Mouse (Mus musculus): Measurements from ENCODE around the gene Npas2. TPM values are rescaled to one million over a fixed set of nuclear protein-coding genes. Genes with fewer than 3 reads are reported as not detected.

Gene Npas2
- polyA plus RNA-seq, 1 experiment from 2014 or later = 0.27 TPM

DNA sequence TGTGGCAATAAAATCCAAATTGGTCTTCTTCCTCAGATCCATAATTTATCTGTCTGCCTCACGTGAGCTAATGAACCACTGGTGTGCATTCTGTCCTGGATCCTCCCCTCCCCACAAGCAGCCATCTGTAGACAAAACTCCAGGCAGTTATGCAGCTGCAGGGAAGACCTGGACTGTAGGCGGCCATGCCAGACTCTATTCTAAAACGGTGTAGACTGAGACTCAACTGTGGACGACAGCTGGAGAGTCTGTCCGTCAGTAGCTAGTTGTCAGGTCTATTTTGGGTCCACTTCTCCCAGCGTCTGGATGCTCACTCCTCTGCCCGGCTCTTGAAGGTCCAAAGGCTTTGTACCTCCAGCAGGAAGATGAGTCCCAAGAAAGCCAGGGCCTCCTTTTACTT lies 134.0 kb downstream of the Npas2 start:
- Histone ChIP-seq H3K4me3 (ENCODE audit: low read depth, low read length) (no peak overlapping the region), H3K27ac (ENCODE audit: low read depth, low read length) (no peak overlapping the region), H3K27me3 (replicated peaks; ENCODE audit: control insufficient read depth, insufficient read depth, low read length) (no peaks in the 10 kb centered on the region), H3K4me2 (ENCODE audit: low read length) (no peak overlapping the region), H3K9me3 (replicated peaks; ENCODE audit: control insufficient read depth, low read length) (no peaks in the 10 kb centered on the region), H3K4me1 (ENCODE audit: control insufficient read depth, insufficient read depth, low read length) (no peaks in the 10 kb centered on the region), H3K9ac (ENCODE audit: low read length) (no peak overlapping the region), H3K36me3 (ENCODE audit: control insufficient read depth, insufficient read depth, low read length) (no peaks in the 10 kb centered on the region)
- ATAC-seq (no peak), DNase-seq (ENCODE audit: low spot score) (no peak)
- WGBS = 86% methylated on average over 7 of the region's 7 CpGs

DNA sequence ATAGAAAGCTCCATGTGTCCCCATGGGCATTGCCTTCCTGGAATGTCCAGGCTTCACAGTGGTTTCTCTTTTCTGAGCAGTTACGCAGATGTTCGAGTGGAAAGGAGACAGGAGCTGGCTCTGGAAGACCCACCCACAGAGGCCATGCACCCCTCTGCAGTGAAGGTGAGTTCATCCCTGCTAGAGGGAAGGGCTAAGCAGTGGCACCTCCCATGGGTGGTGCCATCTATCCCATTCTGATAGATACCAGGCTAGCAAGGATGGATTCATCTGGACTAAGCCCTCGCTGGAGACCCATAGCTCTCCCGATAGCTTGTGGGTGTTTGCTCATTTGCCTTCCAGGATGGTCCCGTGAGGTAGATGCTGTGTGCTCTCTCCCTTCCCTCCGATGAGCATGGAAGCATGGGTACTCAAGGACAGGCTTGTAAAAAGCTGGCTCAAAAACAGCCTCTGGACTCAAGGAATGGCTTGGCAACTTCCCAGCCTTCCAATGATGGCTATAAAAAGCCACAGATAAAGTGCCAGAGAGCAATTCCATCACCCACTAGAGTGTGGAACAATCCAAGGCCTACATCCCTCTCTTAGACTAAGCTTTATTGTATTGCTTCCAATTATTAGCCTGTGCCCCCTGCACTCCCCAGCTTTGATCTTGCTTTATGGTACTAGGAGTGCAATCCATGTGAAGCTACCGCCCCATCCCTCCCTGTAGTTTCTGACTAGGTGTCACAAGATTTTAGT lies 137.5 kb downstream of the Npas2 start:
- H3K27me3 ChIP-seq (replicated peaks; ENCODE audit: control insufficient read depth, insufficient read depth, low read length) = no peaks in the 10 kb centered on the region
- no peak overlapping the region for H3K4me2 ChIP-seq (ENCODE audit: low read length)
- H3K36me3 ChIP-seq (ENCODE audit: control insufficient read depth, insufficient read depth, low read length) = no peaks in the 10 kb centered on the region
- no peaks in the 10 kb centered on the region for H3K9me3 ChIP-seq (replicated peaks; ENCODE audit: control insufficient read depth, low read length)
- no peak for ATAC-seq
- 91% methylated on average over 7 of the region's 7 CpGs for WGBS
- H3K4me1 ChIP-seq (ENCODE audit: control insufficient read depth, insufficient read depth, low read length) = no peaks in the 10 kb centered on the region
- no peak for DNase-seq (ENCODE audit: low spot score)
- H3K27ac ChIP-seq (ENCODE audit: low read depth, low read length) = no peak overlapping the region
- H3K9ac ChIP-seq (ENCODE audit: low read length) = no peak overlapping the region
- no peak overlapping the region for H3K4me3 ChIP-seq (ENCODE audit: low read depth, low read length)

DNA sequence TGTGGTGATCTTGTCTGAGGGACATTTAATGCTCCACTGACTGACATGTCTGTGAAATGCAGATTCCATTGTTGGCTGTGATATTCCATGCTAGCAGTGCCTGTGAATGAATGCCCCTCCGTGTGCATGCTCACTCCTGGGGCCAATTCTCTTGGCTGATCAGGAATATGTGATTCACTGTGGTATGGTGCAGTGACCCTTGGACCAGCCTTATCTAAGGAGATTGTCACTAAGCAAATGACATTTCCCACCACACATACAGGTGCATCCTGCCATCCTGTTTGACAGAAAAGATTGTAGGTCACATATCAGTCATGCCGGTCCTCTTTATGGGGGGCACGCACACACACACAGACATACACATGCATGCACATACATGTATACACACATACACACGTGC lies 138.9 kb downstream of the Npas2 start:
- Histone ChIP-seq H3K4me2 (ENCODE audit: low read length) (no peak overlapping the region), H3K27me3 (replicated peaks; ENCODE audit: control insufficient read depth, insufficient read depth, low read length) (no peaks in the 10 kb centered on the region), H3K9me3 (replicated peaks; ENCODE audit: control insufficient read depth, low read length) (no peaks in the 10 kb centered on the region), H3K4me1 (ENCODE audit: control insufficient read depth, insufficient read depth, low read length) (no peaks in the 10 kb centered on the region), H3K9ac (ENCODE audit: low read length) (no peak overlapping the region), H3K27ac (ENCODE audit: low read depth, low read length) (no peak overlapping the region), H3K36me3 (ENCODE audit: control insufficient read depth, insufficient read depth, low read length) (no peaks in the 10 kb centered on the region), H3K4me3 (ENCODE audit: low read depth, low read length) (no peak overlapping the region)
- 84% methylated on average over 4 of the region's 4 CpGs for WGBS
- DNase-seq (ENCODE audit: low spot score) (no peak), ATAC-seq (no peak)

DNA sequence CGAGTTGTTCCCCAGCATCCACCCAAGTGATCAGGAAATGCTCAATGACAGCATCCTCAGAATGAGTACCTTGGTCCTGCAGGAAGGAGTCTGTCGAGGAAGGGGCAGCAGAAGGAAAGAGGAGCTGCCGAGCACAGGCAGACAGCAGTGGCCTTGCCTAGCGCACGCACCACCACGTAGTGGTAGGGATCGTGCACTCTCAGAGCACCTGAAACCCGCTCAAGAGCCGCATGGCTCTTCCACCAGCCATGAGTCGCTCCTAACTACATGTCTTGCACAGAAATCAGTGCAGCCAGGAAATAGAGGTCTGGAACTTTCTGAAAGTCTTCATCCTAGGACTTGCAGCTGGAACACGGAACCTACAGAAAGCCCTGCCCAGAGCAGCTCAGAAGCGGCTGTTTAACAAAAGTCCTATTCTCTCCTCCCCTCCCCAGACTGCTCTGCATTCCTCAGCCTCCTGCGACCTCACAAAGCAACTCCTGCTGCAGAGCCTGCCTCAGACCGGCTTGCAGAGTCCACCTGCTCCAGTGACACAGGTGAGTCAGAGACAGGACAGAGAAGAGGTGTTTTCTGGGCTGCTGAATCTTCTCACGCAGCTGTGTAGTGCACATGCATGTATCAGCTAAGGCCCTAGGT lies 142.1 kb downstream of the Npas2 start:
- Histone ChIP-seq H3K9ac (ENCODE audit: low read length) (no peak overlapping the region), H3K4me3 (ENCODE audit: low read depth, low read length) (no peak overlapping the region), H3K27ac (ENCODE audit: low read depth, low read length) (no peak overlapping the region), H3K9me3 (replicated peaks; ENCODE audit: control insufficient read depth, low read length) (no peaks in the 10 kb centered on the region), H3K36me3 (ENCODE audit: control insufficient read depth, insufficient read depth, low read length) (no peaks in the 10 kb centered on the region), H3K4me1 (ENCODE audit: control insufficient read depth, insufficient read depth, low read length) (no peaks in the 10 kb centered on the region), H3K27me3 (replicated peaks; ENCODE audit: control insufficient read depth, insufficient read depth, low read length) (no peaks in the 10 kb centered on the region), H3K4me2 (ENCODE audit: low read length) (no peak overlapping the region)
- WGBS = 21% methylated on average over 15 of the region's 15 CpGs
- ATAC-seq = no peak
- DNase-seq (ENCODE audit: low spot score) = no peak

DNA sequence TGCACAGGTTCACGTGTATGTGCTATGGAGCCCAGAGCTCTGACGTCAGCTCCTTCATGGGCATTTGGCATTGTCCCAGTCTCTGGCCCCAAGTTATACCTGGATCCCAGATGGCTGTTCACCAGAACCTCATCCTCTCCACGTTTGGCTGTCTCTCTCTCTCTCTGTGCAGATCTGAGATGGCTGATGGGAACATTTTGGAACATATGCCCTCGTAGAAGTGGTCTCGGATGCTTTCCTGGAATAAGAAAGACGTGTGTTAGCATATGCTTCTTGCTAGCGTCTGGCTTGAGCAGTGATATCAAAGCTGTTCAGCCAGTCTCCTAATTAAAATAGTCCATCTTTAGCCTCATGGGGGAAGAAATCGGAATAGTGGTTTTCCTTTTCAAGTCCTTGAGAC lies 143.3 kb downstream of the Npas2 start:
- no peak overlapping the region for H3K9ac ChIP-seq (ENCODE audit: low read length)
- no peaks in the 10 kb centered on the region for H3K4me1 ChIP-seq (ENCODE audit: control insufficient read depth, insufficient read depth, low read length)
- no peaks in the 10 kb centered on the region for H3K27me3 ChIP-seq (replicated peaks; ENCODE audit: control insufficient read depth, insufficient read depth, low read length)
- H3K4me2 ChIP-seq (ENCODE audit: low read length) = no peak overlapping the region
- ATAC-seq (no peak), DNase-seq (ENCODE audit: low spot score) (peak; percentile 23)
- no peak overlapping the region for H3K4me3 ChIP-seq (ENCODE audit: low read depth, low read length)
- no peaks in the 10 kb centered on the region for H3K36me3 ChIP-seq (ENCODE audit: control insufficient read depth, insufficient read depth, low read length)
- H3K27ac ChIP-seq (ENCODE audit: low read depth, low read length) = no peak overlapping the region
- no peaks in the 10 kb centered on the region for H3K9me3 ChIP-seq (replicated peaks; ENCODE audit: control insufficient read depth, low read length)
- 78% methylated on average over 8 of the region's 8 CpGs for WGBS

DNA sequence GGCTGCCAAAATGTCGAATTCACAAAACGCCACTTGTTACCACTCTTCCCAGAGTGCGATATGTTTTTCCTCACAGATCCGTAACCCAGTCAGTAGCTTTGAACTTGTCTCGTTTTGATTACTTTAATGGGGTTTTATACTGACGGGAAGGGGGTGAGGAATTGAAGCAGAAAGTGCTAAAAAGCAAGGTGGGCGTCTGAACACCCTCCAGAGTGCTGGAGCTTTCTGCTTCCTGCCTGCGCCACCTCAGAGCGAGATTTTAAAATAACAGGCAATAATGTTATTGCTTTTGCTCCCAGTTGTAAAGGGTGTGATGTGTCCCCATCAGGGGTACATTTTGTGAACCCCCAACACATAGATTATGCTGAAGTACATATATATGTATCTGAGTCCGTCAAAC lies 145.3 kb downstream of the Npas2 start:
- H3K9me3 ChIP-seq (replicated peaks; ENCODE audit: control insufficient read depth, low read length) = no peaks in the 10 kb centered on the region
- H3K4me1 ChIP-seq (ENCODE audit: control insufficient read depth, insufficient read depth, low read length) = no peaks in the 10 kb centered on the region
- no peak for DNase-seq (ENCODE audit: low spot score)
- no peaks in the 10 kb centered on the region for H3K36me3 ChIP-seq (ENCODE audit: control insufficient read depth, insufficient read depth, low read length)
- no peak overlapping the region for H3K27ac ChIP-seq (ENCODE audit: low read depth, low read length)
- no peak overlapping the region for H3K4me2 ChIP-seq (ENCODE audit: low read length)
- no peak overlapping the region for H3K9ac ChIP-seq (ENCODE audit: low read length)
- no peaks in the 10 kb centered on the region for H3K27me3 ChIP-seq (replicated peaks; ENCODE audit: control insufficient read depth, insufficient read depth, low read length)
- 78% methylated on average over 10 of the region's 10 CpGs for WGBS
- H3K4me3 ChIP-seq (ENCODE audit: low read depth, low read length) = no peak overlapping the region
- ATAC-seq = no peak

DNA sequence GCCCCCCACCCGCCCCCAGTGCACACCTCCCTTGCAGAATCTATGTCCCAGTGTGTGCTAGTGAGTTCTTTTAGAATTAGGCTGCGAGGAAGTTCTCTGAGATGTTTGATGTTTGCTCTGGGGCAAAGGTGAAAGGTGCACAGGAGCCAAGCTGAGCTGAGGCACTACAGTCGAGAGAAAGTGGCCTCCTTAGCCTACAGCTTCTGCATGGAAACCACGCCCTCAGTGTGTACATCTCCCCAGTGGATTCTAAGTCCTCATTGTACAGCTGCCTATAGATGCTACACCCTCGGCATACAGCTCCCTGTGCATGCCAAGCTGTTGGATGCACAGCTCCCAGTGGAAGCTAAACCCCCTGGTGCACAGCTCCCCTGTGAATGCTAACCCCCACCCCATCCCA lies 145.9 kb downstream of the Npas2 start:
- no peak overlapping the region for H3K4me2 ChIP-seq (ENCODE audit: low read length)
- H3K27me3 ChIP-seq (replicated peaks; ENCODE audit: control insufficient read depth, insufficient read depth, low read length) = no peaks in the 10 kb centered on the region
- 63% methylated on average over 5 of the region's 5 CpGs for WGBS
- H3K27ac ChIP-seq (ENCODE audit: low read depth, low read length) = no peak overlapping the region
- no peaks in the 10 kb centered on the region for H3K9me3 ChIP-seq (replicated peaks; ENCODE audit: control insufficient read depth, low read length)
- H3K4me1 ChIP-seq (ENCODE audit: control insufficient read depth, insufficient read depth, low read length) = no peaks in the 10 kb centered on the region
- H3K9ac ChIP-seq (ENCODE audit: low read length) = no peak overlapping the region
- H3K36me3 ChIP-seq (ENCODE audit: control insufficient read depth, insufficient read depth, low read length) = no peaks in the 10 kb centered on the region
- H3K4me3 ChIP-seq (ENCODE audit: low read depth, low read length) = no peak overlapping the region
- no peak for DNase-seq (ENCODE audit: low spot score)
- ATAC-seq = no peak

DNA sequence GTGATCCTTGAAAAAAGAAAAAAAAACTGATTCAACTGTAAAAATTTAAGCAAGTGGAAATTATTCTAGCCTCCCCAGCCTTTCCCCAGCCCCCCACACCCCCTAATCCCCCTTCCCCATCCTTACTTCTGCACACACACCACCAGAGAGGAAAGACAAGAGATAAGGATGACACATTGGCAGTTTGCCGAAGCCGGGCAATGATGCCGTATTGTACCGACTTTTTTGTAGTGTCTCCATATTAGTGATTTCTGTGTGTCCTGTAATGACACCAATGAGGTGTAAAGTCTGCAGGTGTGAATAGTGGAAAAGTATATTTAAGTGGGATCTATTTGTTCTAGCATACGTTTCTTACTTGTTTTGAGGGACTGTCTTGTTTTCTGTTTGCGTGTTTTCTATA lies 146.6 kb downstream of the Npas2 start:
- ATAC-seq (no peak), DNase-seq (ENCODE audit: low spot score) (no peak)
- H3K27ac ChIP-seq (ENCODE audit: low read depth, low read length) = no peak overlapping the region
- no peaks in the 10 kb centered on the region for H3K36me3 ChIP-seq (ENCODE audit: control insufficient read depth, insufficient read depth, low read length)
- no peak overlapping the region for H3K4me2 ChIP-seq (ENCODE audit: low read length)
- H3K4me1 ChIP-seq (ENCODE audit: control insufficient read depth, insufficient read depth, low read length) = no peaks in the 10 kb centered on the region
- no peaks in the 10 kb centered on the region for H3K27me3 ChIP-seq (replicated peaks; ENCODE audit: control insufficient read depth, insufficient read depth, low read length)
- H3K9ac ChIP-seq (ENCODE audit: low read length) = no peak overlapping the region
- no peak overlapping the region for H3K4me3 ChIP-seq (ENCODE audit: low read depth, low read length)
- 82% methylated on average over 6 of the region's 6 CpGs for WGBS
- H3K9me3 ChIP-seq (replicated peaks; ENCODE audit: control insufficient read depth, low read length) = no peaks in the 10 kb centered on the region

DNA sequence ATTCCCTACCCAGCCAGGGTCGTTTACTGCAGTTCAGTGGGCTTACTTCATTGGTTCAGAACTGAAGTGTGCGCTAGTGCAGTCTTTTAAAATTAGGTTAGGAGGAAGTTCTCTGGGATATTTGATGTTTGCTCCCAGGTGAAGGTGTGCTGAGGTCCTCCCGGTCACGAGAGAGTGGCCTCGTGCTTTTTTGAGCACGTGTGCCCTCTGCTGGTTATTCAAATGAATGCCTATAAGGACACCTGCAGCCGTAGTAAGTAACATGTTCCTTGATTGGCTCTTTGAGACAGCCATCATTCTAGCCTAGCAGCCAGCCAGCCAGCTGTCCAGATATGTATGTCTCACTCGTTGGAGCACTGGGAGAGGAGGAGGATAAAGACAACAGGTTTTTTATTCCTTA lies 147.1 kb downstream of the Npas2 start:
- Histone ChIP-seq H3K9me3 (replicated peaks; ENCODE audit: control insufficient read depth, low read length) (no peaks in the 10 kb centered on the region), H3K36me3 (ENCODE audit: control insufficient read depth, insufficient read depth, low read length) (no peaks in the 10 kb centered on the region), H3K4me1 (ENCODE audit: control insufficient read depth, insufficient read depth, low read length) (no peaks in the 10 kb centered on the region), H3K9ac (ENCODE audit: low read length) (no peak overlapping the region), H3K27ac (ENCODE audit: low read depth, low read length) (no peak overlapping the region), H3K27me3 (replicated peaks; ENCODE audit: control insufficient read depth, insufficient read depth, low read length) (no peaks in the 10 kb centered on the region), H3K4me3 (ENCODE audit: low read depth, low read length) (no peak overlapping the region), H3K4me2 (ENCODE audit: low read length) (no peak overlapping the region)
- DNase-seq (ENCODE audit: low spot score) = peak; percentile 71
- peak; percentile 69 for ATAC-seq
- 18% methylated on average over 8 of the region's 8 CpGs for WGBS

All from forebrain, embryonic 14.5 days (tissue).